Mouse (Mus musculus): ENCODE measurements at regions not wholly inside any gene's neighbourhood (a gene's known extent, or its start where the extent isn't known, plus 50 kb on each side); places are given as distances from the start of the nearest gene placed in this dataset.
"Not testable (repeated sequence)": the region's sequence is repeated elsewhere in the genome, so short reads cannot be mapped to it uniquely, and the experiment has no call there.

GRCm38 (mm10) chr2:133749846-133750637 is 198.1 kb downstream of the Bmp2 start:
- Histone ChIP-seq H3K27me3 (no peaks in the 10 kb centered on the region), H3K36me3 (no peaks in the 10 kb centered on the region), H3K9me3 (no peaks in the 10 kb centered on the region), H3K9ac (no peak overlapping the region), H3K4me3 (no peak overlapping the region), H3K27ac (replicated peaks) (no peak overlapping the region), H3K4me1 (replicated peaks) (no peaks in the 10 kb centered on the region), H3K4me2 (no peak overlapping the region)
- ATAC-seq (ENCODE audit: low FRiP score, low read depth) = no peak
- whole genome bisulfite sequencing = 79% methylated on average over 4 of the region's 4 CpGs

- Histone ChIP-seq H3K27ac (replicated peaks) (no peak overlapping the region), H3K27me3 (no peaks in the 10 kb centered on the region), H3K4me3 (no peak overlapping the region), H3K36me3 (no peaks in the 10 kb centered on the region), H3K4me2 (no peak overlapping the region), H3K9me3 (no peaks in the 10 kb centered on the region), H3K9ac (no peak overlapping the region), H3K4me1 (replicated peaks) (no peaks in the 10 kb centered on the region)
- ATAC-seq (ENCODE audit: low FRiP score, low read depth) = no peak
- WGBS = 86% methylated on average over 3 of the region's 3 CpGs
Observed at GRCm38 (mm10) chr2:133754088-133754487, 202.1 kb downstream of the Bmp2 start.

GRCm38 (mm10) chr2:133761496-133761895 is 209.5 kb downstream of the Bmp2 start:
- no peaks in the 10 kb centered on the region for H3K4me1 ChIP-seq (replicated peaks)
- no peak overlapping the region for H3K4me3 ChIP-seq
- no peak for ATAC-seq (ENCODE audit: low FRiP score, low read depth)
- no peak overlapping the region for H3K4me2 ChIP-seq
- no peaks in the 10 kb centered on the region for H3K27me3 ChIP-seq
- H3K9me3 ChIP-seq = no peaks in the 10 kb centered on the region
- H3K36me3 ChIP-seq = no peaks in the 10 kb centered on the region
- H3K9ac ChIP-seq = no peak overlapping the region
- no peak overlapping the region for H3K27ac ChIP-seq (replicated peaks)
- WGBS = 76% methylated on average over 7 of the region's 7 CpGs

DNA sequence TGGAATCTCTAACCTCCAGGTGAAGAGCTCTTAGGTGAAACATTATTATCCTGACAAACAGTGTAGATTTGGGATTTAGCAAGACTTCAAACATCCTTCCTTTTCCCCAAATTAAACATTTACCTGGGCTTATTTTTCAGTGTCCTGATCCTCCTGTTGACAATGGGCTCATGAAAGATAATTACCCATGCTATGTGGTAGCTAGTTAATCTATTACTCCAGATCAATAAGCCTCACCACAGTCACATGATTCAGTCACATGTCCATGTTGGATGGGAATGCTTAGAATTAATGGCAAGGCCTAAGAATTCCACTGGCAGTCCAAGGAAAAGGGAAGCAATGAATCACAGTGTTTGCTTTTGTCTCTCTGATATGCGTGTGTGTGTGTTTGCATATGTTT is 216.6 kb downstream of the Bmp2 start:
- WGBS = 93% methylated on average over 1 of the region's 1 CpGs
- ATAC-seq (ENCODE audit: low FRiP score, low read depth) = no peak

GRCm38 (mm10) chr2:133783588-133784342 is 231.8 kb downstream of the Bmp2 start:
- Histone ChIP-seq H3K27me3 (no peaks in the 10 kb centered on the region), H3K36me3 (no peaks in the 10 kb centered on the region), H3K27ac (replicated peaks) (no peak overlapping the region), H3K4me1 (replicated peaks) (no peaks in the 10 kb centered on the region), H3K4me2 (no peak overlapping the region), H3K9me3 (no peaks in the 10 kb centered on the region), H3K4me3 (no peak overlapping the region), H3K9ac (no peak overlapping the region)
- ATAC-seq (ENCODE audit: low FRiP score, low read depth) = no peak
- WGBS = 77% methylated on average over 7 of the region's 7 CpGs

More for the DNA sequence above, 216.6 kb downstream of the Bmp2 start:
- H3K27ac ChIP-seq (replicated peaks) = no peak overlapping the region
- no peak overlapping the region for H3K9ac ChIP-seq
- H3K4me3 ChIP-seq = no peak overlapping the region
- H3K4me2 ChIP-seq = no peak overlapping the region
- no peaks in the 10 kb centered on the region for H3K36me3 ChIP-seq
- H3K27me3 ChIP-seq = no peaks in the 10 kb centered on the region
- no peaks in the 10 kb centered on the region for H3K9me3 ChIP-seq
- H3K4me1 ChIP-seq (replicated peaks) = no peaks in the 10 kb centered on the region

- Histone ChIP-seq H3K4me2 (no peak overlapping the region), H3K27ac (replicated peaks) (no peak overlapping the region), H3K27me3 (no peaks in the 10 kb centered on the region), H3K9ac (no peak overlapping the region), H3K4me1 (replicated peaks) (no peaks in the 10 kb centered on the region), H3K36me3 (no peaks in the 10 kb centered on the region), H3K4me3 (no peak overlapping the region), H3K9me3 (no peaks in the 10 kb centered on the region)
- ATAC-seq (ENCODE audit: low FRiP score, low read depth) = no peak
- 83% methylated on average over 1 of the region's 1 CpGs for WGBS
Observed at GRCm38 (mm10) chr2:133791031-133791430, 239.1 kb downstream of the Bmp2 start.

GRCm38 (mm10) chr2:133793293-133793692 is 241.3 kb downstream of the Bmp2 start:
- no peaks in the 10 kb centered on the region for H3K9me3 ChIP-seq
- ATAC-seq (ENCODE audit: low FRiP score, low read depth) = no peak
- no peaks in the 10 kb centered on the region for H3K36me3 ChIP-seq
- H3K27ac ChIP-seq (replicated peaks) = no peak overlapping the region
- WGBS = 34% methylated on average over 2 of the region's 2 CpGs
- H3K9ac ChIP-seq = no peak overlapping the region
- H3K4me3 ChIP-seq = no peak overlapping the region
- H3K27me3 ChIP-seq = no peaks in the 10 kb centered on the region
- no peak overlapping the region for H3K4me2 ChIP-seq
- no peaks in the 10 kb centered on the region for H3K4me1 ChIP-seq (replicated peaks)

GRCm38 (mm10) chr2:133802666-133803065 is 250.7 kb downstream of the Bmp2 start:
- no peak for ATAC-seq (ENCODE audit: low FRiP score, low read depth)
- H3K9me3 ChIP-seq = no peaks in the 10 kb centered on the region
- WGBS = 39% methylated on average over 3 of the region's 3 CpGs
- H3K36me3 ChIP-seq = no peaks in the 10 kb centered on the region
- H3K27me3 ChIP-seq = no peaks in the 10 kb centered on the region
- H3K27ac ChIP-seq (replicated peaks) = no peak overlapping the region
- no peak overlapping the region for H3K9ac ChIP-seq
- no peak overlapping the region for H3K4me3 ChIP-seq
- no peak overlapping the region for H3K4me2 ChIP-seq
- no peaks in the 10 kb centered on the region; the same call in 1 of the 2 replicates for H3K4me1 ChIP-seq (replicated peaks)

DNA sequence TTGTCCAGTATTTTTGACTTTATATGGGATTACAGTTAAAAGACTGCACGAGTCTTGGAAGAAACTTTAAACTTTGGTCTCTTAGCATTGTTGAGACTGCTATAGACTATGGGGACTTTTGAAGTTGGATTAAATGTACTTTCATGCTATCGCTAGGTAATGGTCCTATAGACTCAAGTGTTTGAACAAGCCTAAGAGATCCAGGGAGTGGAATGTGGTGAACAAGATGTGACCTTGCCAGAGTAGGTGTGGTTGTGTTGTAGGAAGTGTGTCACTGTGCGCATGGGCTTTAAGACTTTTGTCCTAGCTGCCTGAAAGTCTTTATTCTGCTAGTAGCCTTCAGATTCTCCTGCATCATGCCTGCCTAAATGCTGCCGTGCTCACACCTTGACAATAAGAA is 269.5 kb downstream of the Bmp2 start:
- ATAC-seq (ENCODE audit: low FRiP score, low read depth) = no peak
- WGBS = 91% methylated on average over 4 of the region's 4 CpGs

GRCm38 (mm10) chr2:133829406-133829805 is 277.4 kb downstream of the Bmp2 start:
- H3K4me3 ChIP-seq = no peak overlapping the region
- H3K36me3 ChIP-seq = no peaks in the 10 kb centered on the region
- no peak for ATAC-seq (ENCODE audit: low FRiP score, low read depth)
- no peaks in the 10 kb centered on the region for H3K4me1 ChIP-seq (replicated peaks)
- no peaks in the 10 kb centered on the region for H3K9me3 ChIP-seq
- WGBS = 82% methylated on average over 1 of the region's 1 CpGs
- H3K27ac ChIP-seq (replicated peaks) = no peak overlapping the region
- H3K9ac ChIP-seq = no peak overlapping the region
- H3K4me2 ChIP-seq = no peak overlapping the region
- H3K27me3 ChIP-seq = no peaks in the 10 kb centered on the region

More for the DNA sequence above, 269.5 kb downstream of the Bmp2 start:
- Histone ChIP-seq H3K4me3 (no peak overlapping the region), H3K27me3 (no peaks in the 10 kb centered on the region), H3K9me3 (no peaks in the 10 kb centered on the region), H3K4me1 (replicated peaks) (no peaks in the 10 kb centered on the region), H3K4me2 (no peak overlapping the region), H3K27ac (replicated peaks) (no peak overlapping the region), H3K36me3 (no peaks in the 10 kb centered on the region), H3K9ac (no peak overlapping the region)

DNA sequence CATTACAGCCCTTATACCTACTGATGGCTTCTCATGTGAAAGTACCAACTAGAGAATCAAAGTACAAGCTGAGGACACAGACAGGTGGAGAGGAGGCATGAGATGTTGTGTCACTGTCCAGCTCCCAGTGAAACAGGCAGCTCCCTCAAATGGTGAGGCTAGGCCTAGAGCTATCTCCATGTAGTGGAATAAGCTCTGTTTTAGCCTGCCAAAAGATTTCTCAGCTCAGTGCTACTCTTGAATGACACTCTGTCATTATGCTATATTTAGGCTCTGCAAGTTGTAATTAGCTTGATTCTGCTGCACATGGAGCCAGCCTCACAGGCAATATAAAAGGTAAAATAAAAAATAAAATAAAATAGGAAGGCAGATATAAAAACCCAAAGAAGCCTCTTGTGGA is 298.5 kb downstream of the Bmp2 start:
- no peak for ATAC-seq (ENCODE audit: low FRiP score, low read depth)
- Histone ChIP-seq H3K9me3 (no peaks in the 10 kb centered on the region), H3K27ac (replicated peaks) (no peak overlapping the region), H3K4me2 (no peak overlapping the region), H3K4me1 (replicated peaks) (no peaks in the 10 kb centered on the region), H3K36me3 (no peaks in the 10 kb centered on the region), H3K9ac (no peak overlapping the region), H3K27me3 (no peaks in the 10 kb centered on the region), H3K4me3 (no peak overlapping the region)

GRCm38 (mm10) chr2:133874982-133875381 is 323.0 kb downstream of the Bmp2 start:
- H3K9ac ChIP-seq; H3K4me2 ChIP-seq; H3K9me3 ChIP-seq; H3K4me1 ChIP-seq (replicated peaks); H3K36me3 ChIP-seq; H3K4me3 ChIP-seq; H3K27me3 ChIP-seq; H3K27ac ChIP-seq (replicated peaks); ATAC-seq (ENCODE audit: low FRiP score, low read depth): not testable (repeated sequence)
- WGBS = 93% methylated on average over 8 of the region's 8 CpGs

Measured in hindbrain, embryonic 15.5 days (tissue).